Mouse (Mus musculus) thymus, postnatal 36 days (tissue): ENCODE data around the gene Dhx9.

Source experiments
- DNase-seq, 2 experiments: peaks; one replicate each; pipeline ENCODE4 v3.0.0; 2022; ENCODE audit warnings: mixed read lengths in 2 of 2

Dhx9 gene

GRCm38 (mm10) chr1:153485201-153485796, 2.2 kb downstream of the Dhx9 start:
- DNase-seq, result no peak

- DNase-seq, result no peak
Measured at GRCm38 (mm10) chr1:153481025-153481412, 6.4 kb downstream of the Dhx9 start.

DNA sequence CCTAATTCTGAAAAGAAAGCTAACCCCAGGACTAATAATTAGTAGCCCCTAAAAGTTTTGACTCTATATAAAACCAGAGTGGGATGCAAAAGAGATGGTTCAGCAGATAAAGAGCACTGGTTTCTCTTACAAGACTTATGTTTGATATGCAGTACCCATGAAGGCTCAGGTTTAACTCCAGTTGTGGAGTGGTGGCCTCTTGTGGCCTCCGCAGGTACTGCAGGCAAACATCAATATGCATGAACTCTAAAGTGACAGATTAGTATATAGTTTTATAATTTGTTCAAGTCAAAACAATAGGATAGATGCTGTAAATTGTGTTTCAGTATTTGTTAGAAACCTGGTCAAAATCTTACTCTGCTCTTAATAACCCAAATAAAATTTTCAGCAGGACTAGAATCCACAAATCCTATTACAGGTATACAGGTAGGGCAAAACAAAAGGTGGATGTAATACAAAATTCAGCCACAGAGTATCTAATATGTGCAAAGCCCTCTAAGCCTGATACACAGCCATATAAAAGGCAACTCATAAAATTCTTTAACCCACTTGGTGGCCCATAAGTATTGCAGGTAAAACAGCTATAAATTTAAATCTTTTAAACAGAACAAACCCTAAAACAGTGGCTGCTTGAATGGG, 7.0 kb downstream of the Dhx9 start:
- peak; percentile 72 to 78 for DNase-seq

DNA sequence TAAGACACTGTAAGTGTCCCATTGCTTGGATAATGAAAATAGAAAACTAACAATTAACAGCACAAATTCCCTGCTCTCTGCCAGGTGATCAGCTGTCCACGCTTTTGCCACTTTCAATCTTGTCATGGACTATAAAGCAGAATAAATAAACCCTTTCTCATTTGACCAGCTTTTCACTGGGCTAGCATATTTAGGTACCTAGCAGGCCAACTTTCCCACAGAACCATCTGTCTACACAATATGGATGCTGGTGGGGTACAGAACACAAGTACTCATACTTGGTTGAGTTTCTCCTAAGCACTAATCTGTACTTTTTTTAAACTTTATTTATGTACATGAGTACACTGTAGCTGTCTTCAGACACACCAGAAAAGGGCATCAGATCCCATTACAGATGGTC, 8.2 kb downstream of the Dhx9 start:
- DNase-seq, result no peak

DNA sequence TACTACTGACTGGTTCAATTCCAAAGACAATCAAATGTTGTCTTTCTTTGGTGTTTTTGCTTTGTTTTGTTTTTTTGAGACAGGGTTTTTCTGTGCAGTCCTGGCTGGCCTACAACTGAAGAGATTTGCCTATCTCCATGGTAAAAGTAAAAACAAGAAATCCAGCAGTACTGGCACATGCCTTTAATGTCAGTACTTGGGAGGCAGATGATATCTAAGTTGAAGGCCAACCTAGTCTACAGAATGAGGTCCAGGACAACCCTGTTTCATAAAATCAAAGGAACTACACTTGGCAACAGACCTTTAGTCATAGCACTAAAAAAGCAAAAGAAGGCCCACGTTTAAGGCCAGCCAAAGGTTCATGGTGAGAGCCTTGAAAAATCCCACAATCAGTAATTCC, 25.7 kb downstream of the Dhx9 start:
- DNase-seq, result no peak

DNA sequence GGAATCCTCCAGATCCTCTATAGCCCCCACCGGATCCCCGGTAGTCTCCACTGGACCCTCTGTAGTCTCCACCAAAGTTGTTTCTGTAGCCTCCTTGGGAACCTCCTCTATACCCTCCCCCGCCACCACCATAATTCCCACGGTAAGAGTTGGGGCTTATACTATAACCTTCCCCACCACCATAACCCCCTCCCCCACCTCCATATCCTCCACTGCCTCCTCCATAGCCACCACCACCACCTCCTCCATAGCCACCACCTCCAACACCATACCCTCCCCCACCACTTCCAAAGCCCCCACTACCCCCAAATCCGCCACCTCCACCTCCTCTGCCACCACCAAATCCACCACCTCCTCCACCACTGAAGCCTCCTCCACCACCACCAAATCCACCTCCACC, 31.3 kb downstream of the Dhx9 start:
- DNase-seq, result no peak

DNA sequence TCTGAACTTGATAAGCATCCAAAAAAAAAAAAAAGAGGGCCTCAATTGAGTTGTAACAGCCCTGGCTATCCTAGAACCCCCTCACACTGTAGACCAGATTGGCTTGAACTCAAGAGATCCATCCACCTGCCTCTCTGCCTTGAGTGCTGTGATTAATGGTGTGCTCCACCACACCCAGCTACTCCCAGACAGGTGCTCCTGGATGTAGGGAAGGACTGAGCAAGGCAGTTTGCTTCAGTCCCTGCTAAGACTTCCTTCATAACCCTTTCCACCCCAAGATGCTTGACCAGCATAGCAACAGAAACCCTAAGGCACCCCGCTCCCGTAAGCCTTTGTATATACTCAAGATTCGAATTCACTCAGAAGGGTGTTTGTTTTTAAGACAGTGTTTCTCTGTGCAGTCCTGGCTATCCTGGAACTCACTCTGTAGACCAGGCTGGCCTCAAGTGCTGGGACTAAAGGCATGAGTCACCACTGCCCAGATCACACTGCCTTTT, 34.3 kb downstream of the Dhx9 start:
- DNase-seq, result no peak

GRCm38 (mm10) chr1:153451237-153452154, 36.0 kb downstream of the Dhx9 start:
- DNase-seq, result peak; percentile 47 to 59

GRCm38 (mm10) chr1:153446120-153446831, 41.2 kb downstream of the Dhx9 start:
- no peak for DNase-seq

DNA sequence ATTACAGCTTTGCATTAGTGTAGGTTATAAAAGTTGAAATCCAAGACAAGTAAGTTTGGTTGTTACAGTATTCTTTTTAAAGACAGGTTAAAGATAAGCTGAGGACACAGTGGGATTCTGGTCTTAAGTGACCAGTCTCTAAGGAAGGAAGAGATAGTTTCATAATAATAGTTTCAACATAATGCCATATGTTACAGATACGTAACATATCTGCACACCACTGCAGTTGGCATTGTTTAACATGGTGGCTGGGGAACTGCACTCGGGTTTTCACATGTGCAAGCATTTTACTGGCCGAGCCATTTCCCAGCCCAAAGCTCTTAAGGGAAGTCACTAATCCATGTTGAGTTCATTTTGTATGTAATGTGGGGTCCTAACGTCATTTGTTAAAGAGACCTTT, 43.8 kb downstream of the Dhx9 start:
- DNase-seq, result no peak

DNA sequence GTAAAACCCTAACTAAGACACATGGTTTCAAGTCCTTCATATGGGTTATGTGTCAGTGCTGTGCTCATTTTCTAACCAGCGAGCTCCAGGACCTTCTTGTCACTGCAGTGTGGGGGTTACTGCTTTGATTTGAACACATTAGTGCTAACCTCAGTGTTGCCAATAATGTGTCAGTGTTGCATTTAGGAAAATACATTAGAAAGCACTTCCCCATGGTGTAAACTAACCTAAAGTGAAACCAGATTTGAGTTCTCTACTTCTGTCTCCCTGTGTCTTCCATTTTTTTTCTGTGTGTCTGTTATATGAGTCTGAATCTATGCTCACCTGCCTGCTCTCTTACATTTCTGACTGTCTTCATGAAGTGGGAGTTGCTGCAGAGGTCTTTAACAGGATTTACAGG, 44.4 kb downstream of the Dhx9 start:
- no peak for DNase-seq

- no peak for DNase-seq
Measured at GRCm38 (mm10) chr1:153441656-153442055, 45.8 kb downstream of the Dhx9 start.

DNA sequence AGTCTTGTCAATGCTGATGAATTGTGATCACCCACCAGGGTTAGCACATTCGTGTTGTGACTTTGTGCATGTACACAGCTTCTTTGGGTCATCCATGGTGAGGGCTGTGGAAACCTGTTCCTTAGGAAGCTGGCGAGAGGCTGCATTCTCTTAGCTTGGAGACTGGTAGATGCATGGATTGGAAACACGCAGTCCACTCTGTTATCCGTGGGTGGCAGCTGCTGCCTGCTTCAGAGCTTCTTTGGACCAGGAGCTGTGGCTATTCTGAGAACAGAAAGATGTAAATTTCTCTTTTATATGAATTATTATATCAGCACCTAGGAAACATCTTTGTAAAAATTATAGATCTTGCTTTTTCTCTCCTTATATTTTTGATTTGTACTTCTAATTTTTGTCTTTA, 46.7 kb downstream of the Dhx9 start:
- no peak for DNase-seq

DNA sequence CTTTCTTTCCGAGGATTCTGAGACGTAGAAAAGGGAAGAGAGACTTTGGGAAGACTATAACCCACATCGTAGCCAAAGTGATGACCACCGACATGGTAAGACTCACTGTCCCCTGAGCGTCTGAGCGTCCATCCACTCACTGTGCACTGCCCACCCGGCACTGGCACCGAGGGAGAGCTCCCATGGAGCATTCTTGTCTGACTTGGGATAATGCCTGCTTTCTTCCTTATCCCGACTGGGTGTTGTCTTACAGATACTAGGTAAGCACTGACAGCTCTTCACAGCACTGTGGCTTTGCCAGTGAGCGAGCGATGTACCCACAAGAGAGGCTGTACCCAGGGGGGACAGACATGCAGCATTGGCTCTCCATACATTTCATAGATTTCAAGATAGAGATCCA, 49.9 kb downstream of the Dhx9 start:
- no peak for DNase-seq

- DNase-seq, result no peak
Measured at GRCm38 (mm10) chr1:153433851-153434589, 53.4 kb downstream of the Dhx9 start.

GRCm38 (mm10) chr1:153432329-153432728, 55.1 kb downstream of the Dhx9 start:
- DNase-seq, result no peak

DNA sequence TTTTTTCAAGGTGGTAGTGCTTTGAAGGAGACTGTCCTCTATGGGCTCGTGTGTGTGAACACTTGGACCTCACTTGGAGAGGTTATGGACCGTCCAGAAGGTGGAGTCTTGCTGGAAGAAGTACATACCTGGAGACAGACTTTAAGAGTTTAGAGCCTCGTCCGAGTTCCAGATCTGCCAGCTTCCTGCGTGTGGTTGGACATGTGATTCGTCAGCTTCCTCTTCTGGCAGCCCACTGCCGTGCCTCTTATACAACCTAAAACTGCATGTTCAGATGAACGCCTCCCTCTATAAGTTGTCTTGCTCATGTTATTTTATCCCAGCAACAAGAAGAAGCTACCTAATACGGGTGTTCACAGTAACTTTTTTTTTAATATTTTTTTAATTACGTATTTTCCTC, 55.8 kb downstream of the Dhx9 start:
- no peak for DNase-seq

- DNase-seq, result no peak
Measured at GRCm38 (mm10) chr1:153431158-153431557, 56.3 kb downstream of the Dhx9 start.

GRCm38 (mm10) chr1:153424770-153425584, 62.5 kb downstream of the Dhx9 start, which contains the start of gene Shcbp1l:
Gene Shcbp1l (plus strand): TSS chr1:153425162.
- DNase-seq, result peak; percentile 78 to 79

- no peak for DNase-seq
Measured at GRCm38 (mm10) chr1:153424271-153424670, 63.2 kb downstream of the Dhx9 start.

DNA sequence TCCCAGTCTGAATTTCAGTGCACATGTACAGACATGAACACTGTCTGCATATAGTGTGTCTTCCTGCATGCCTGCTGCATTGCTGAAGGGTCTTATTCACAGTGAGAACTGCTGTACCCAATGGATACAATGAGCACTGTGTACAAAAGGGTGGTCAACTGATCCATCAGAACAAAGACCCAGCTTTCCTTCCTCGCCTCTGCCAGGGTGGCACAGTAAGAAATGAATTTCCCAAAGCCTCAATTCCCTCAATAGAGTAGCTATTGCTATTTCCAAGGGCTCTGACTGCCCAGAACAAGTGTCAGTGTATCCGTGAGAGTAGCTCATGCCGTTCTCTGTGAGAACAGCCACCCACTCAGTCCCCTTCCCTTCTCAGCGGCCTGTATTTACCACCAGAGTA, 69.7 kb downstream of the Dhx9 start:
- DNase-seq, result peak in 1 of 2 experiments; percentile 19
